Mouse (Mus musculus) myocyte (in vitro differentiated cells): ENCODE results near the gene Mbnl2. TPM values are rescaled to one million over a fixed set of nuclear protein-coding genes. Genes with fewer than 3 reads are reported as not detected.

Source experiments
- H3K27me3 ChIP-seq: one replicate; pipeline ENCODE4 v1.6.1; 2011; ENCODE audit not compliant: control insufficient read depth, insufficient read depth, insufficient read length
- H3K36me3 ChIP-seq: one replicate; pipeline ENCODE4 v1.6.1; 2011; ENCODE audit not compliant: control insufficient read depth, insufficient read depth
- H3K4me2 ChIP-seq: one replicate; pipeline ENCODE4 v1.6.1; 2011; ENCODE audit warnings: low read depth, control low read depth
- H3K4me3 ChIP-seq: one replicate; pipeline ENCODE4 v1.5.1; 2011; ENCODE audit warnings: mild to moderate bottlenecking, control low read depth, moderate library complexity
- H3K79me2 ChIP-seq: one replicate; pipeline ENCODE4 v1.6.1; 2011; ENCODE audit not compliant: control insufficient read depth, insufficient read depth
- H3ac ChIP-seq: one replicate; pipeline ENCODE4 v1.6.1; 2011; ENCODE audit not compliant: control insufficient read depth, insufficient read length
- CEBPB ChIP-seq: IDR thresholded peaks from 2 replicates; pipeline ENCODE4 v1.6.1; 2011; ENCODE audit warnings: mild to moderate bottlenecking, moderate library complexity; ENCODE audit not compliant: poor library complexity, insufficient read depth, severe bottlenecking
- E2F4 ChIP-seq: IDR thresholded peaks from one replicate; pipeline ENCODE4 v1.6.1; 2011; ENCODE audit warnings: mild to moderate bottlenecking, control low read depth, moderate library complexity; ENCODE audit not compliant: insufficient read depth
- MAX ChIP-seq: IDR thresholded peaks from one replicate; pipeline ENCODE4 v1.6.1; 2011; ENCODE audit warnings: low read depth, mild to moderate bottlenecking, control low read depth
- MYOD1 ChIP-seq, 3 experiments: IDR thresholded peaks; one replicate each; pipeline ENCODE4 v1.6.1; 2011; ENCODE audit warnings: control low read depth in 2 of 3, low read depth in 2 of 3, mild to moderate bottlenecking in 2 of 3, moderate library complexity in 1 of 3; ENCODE audit not compliant: insufficient read length in 2 of 3, control insufficient read depth in 1 of 3
- MYOG ChIP-seq, 3 experiments: IDR thresholded peaks; one replicate each; pipeline ENCODE4 v1.6.1; 2011; ENCODE audit warnings: control low read depth in 2 of 3, low read depth in 2 of 3, mild to moderate bottlenecking in 2 of 3; ENCODE audit not compliant: insufficient read length in 2 of 3, control insufficient read depth in 1 of 3, insufficient read depth in 1 of 3
- POLR2A ChIP-seq: IDR thresholded peaks from one replicate; pipeline ENCODE4 v1.6.1; 2011; ENCODE audit warnings: low read depth, mild to moderate bottlenecking, control low read depth, moderate library complexity; ENCODE audit not compliant: insufficient read length
- POLR2AphosphoS2 ChIP-seq: IDR thresholded peaks from one replicate; pipeline ENCODE4 v1.6.1; 2011; ENCODE audit warnings: low read depth, control low read depth; ENCODE audit not compliant: insufficient read length
- REST ChIP-seq: IDR thresholded peaks from one replicate; pipeline ENCODE4 v1.6.1; 2011; ENCODE audit warnings: mild to moderate bottlenecking, control low read depth, moderate library complexity; ENCODE audit not compliant: insufficient read depth, insufficient read length
- SRF ChIP-seq: IDR thresholded peaks from one replicate; pipeline ENCODE4 v1.6.1; 2011; ENCODE audit warnings: low read depth; ENCODE audit not compliant: control insufficient read depth, insufficient read length
- TCF12 ChIP-seq: IDR thresholded peaks from one replicate; pipeline ENCODE4 v1.6.1; 2011; ENCODE audit warnings: mild to moderate bottlenecking, control low read depth; ENCODE audit not compliant: poor library complexity, insufficient read depth, severe bottlenecking
- TCF3 ChIP-seq: IDR thresholded peaks from one replicate; pipeline ENCODE4 v1.6.1; 2011; ENCODE audit warnings: low read depth, control low read depth; ENCODE audit not compliant: insufficient read length
- USF1 ChIP-seq: IDR thresholded peaks from one replicate; pipeline ENCODE4 v1.6.1; 2011; ENCODE audit warnings: low read depth, mild to moderate bottlenecking, control low read depth, moderate library complexity
- polyA plus RNA-seq: library from polyadenylated mRNA; unstranded; fragments of >200 nt; fragmentation: generic; extraction: Trizol; gene quantifications from one replicate; pipeline ENCODE4 v1.2.1, GENCODE M21; 2012; ENCODE audit warnings: missing spikeins

Gene Mbnl2
- polyA plus RNA-seq, 1 experiment = 38.5 TPM

- peaks cover 8% of the 10 kb centered on the region for H3K36me3 ChIP-seq
- peak overlapping the region; percentile 63 for H3K4me2 ChIP-seq
- H3K79me2 ChIP-seq = peaks cover 81% of the 10 kb centered on the region
- no peak overlapping the region for H3ac ChIP-seq
- H3K27me3 ChIP-seq = no peaks in the 10 kb centered on the region
- no peak for TF ChIP-seq REST
- TF ChIP-seq MAX = no peak
- TF ChIP-seq MYOG (IDR thresholded peaks at IDR 0.05; ENCODE audit: control insufficient read depth in 1 of 3, insufficient read depth in 1 of 3, insufficient read length in 2 of 3, low read depth in 2 of 3) = no peak
- no peak for TF ChIP-seq POLR2A
- TF ChIP-seq SRF = no peak
- TF ChIP-seq POLR2AphosphoS2 = no peak
- TF ChIP-seq E2F4 = no peak
- TF ChIP-seq USF1 = no peak
- TF ChIP-seq MYOD1 (IDR thresholded peaks at IDR 0.05; ENCODE audit: control insufficient read depth in 1 of 3, insufficient read length in 2 of 3, low read depth in 2 of 3) = no peak
- TF ChIP-seq CEBPB = no peak
- TF ChIP-seq TCF12 = no peak
- no peak for TF ChIP-seq TCF3
- H3K4me3 ChIP-seq = no peak overlapping the region
Observed at GRCm38 (mm10) chr14:120292617-120293195, 17.2 kb downstream of the Mbnl2 start.

DNA sequence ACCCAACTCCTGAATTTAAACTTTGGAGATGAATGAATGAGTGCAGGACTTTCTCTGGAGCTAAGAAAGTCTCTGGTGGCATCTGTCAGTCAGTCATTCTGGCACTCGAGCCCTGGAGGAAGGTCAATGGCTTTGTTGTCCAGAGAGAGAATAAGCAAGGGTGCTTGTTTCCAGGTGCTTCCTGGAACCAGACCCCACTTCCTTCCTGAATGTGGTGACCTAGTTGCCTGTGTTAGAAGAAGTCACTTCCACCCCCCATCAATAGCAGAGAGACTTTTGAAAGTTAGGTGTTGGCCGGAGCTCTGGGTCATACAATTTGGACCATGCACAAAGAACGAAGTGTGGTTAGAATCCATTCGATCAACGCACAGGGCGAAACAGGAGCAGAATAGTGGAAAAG lies 19.0 kb downstream of the Mbnl2 start:
- no peak overlapping the region for H3ac ChIP-seq
- H3K27me3 ChIP-seq = no peaks in the 10 kb centered on the region
- H3K79me2 ChIP-seq = peaks cover 87% of the 10 kb centered on the region
- H3K36me3 ChIP-seq = no peaks in the 10 kb centered on the region
- TF ChIP-seq SRF (no peak), POLR2AphosphoS2 (no peak), USF1 (no peak), MYOG (IDR thresholded peaks at IDR 0.05; ENCODE audit: control insufficient read depth in 1 of 3, insufficient read depth in 1 of 3, insufficient read length in 2 of 3, low read depth in 2 of 3) (no peak), TCF12 (no peak), MYOD1 (IDR thresholded peaks at IDR 0.05; ENCODE audit: control insufficient read depth in 1 of 3, insufficient read length in 2 of 3, low read depth in 2 of 3) (no peak), REST (no peak), CEBPB (no peak), TCF3 (no peak), MAX (no peak), E2F4 (no peak), POLR2A (no peak)
- no peak overlapping the region for H3K4me3 ChIP-seq
- H3K4me2 ChIP-seq = no peak overlapping the region

GRCm38 (mm10) chr14:120295355-120296220 lies 20.1 kb downstream of the Mbnl2 start:
- H3ac ChIP-seq = no peak overlapping the region

DNA sequence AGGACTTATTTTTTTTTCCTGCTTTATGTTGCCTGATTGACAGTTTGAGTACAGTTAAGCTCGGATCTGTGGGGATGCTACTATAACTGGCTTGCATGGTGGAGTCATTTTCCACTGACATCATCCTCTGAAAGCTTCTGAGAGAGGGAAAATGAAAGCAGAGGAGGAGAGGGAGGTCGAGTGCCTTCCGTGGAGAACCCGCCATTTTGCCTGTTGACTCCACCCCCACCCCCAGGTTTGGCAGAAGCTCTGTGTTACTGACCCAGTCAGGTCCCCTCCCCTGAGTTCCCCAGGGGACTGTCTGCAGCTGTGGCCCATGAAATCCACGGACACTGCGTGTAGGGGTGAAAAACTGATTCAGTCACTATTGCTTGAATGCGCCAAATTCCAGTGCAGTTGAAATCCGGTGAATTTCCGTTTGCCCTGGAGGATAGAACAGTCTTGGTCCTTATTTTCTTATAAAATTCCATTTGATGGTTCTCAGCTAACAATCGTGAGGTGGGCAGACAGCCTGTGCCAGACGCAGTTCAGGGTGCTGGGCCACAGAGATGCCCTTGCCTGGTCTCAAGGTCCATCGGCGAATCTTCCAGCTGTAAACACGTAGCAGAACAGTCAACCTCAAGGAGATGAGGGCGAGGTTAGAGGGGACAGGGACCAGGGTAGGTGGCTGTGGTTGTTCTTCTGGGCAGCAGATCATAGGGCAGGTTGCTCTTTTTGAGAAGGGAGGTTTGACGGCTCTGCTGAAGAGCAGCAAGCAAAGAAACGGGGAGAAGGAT lies 20.9 kb downstream of the Mbnl2 start:
- Histone ChIP-seq H3K36me3 (no peaks in the 10 kb centered on the region), H3K4me2 (peak overlapping the region; percentile 89), H3K27me3 (no peaks in the 10 kb centered on the region), H3K4me3 (peak overlapping the region; percentile 22), H3K79me2 (peaks cover 87% of the 10 kb centered on the region), H3ac (no peak overlapping the region)
- TF ChIP-seq E2F4 (no peak), MYOD1 (IDR thresholded peaks at IDR 0.05; ENCODE audit: control insufficient read depth in 1 of 3, insufficient read length in 2 of 3, low read depth in 2 of 3) (peak in 2 of 3 experiments; percentile 7 to 9)

More at GRCm38 (mm10) chr14:120295355-120296220, 20.1 kb downstream of the Mbnl2 start:
- no peaks in the 10 kb centered on the region for H3K36me3 ChIP-seq
- TF ChIP-seq TCF12 (no peak), MYOG (IDR thresholded peaks at IDR 0.05; ENCODE audit: control insufficient read depth in 1 of 3, insufficient read depth in 1 of 3, insufficient read length in 2 of 3, low read depth in 2 of 3) (no peak), POLR2AphosphoS2 (no peak), USF1 (no peak), SRF (no peak), REST (no peak), CEBPB (no peak), MYOD1 (IDR thresholded peaks at IDR 0.05; ENCODE audit: control insufficient read depth in 1 of 3, insufficient read length in 2 of 3, low read depth in 2 of 3) (no peak), MAX (no peak), E2F4 (no peak), TCF3 (no peak), POLR2A (no peak)
- no peaks in the 10 kb centered on the region for H3K27me3 ChIP-seq
- H3K79me2 ChIP-seq = peaks cover 87% of the 10 kb centered on the region
- peak overlapping the region; percentile 89 for H3K4me2 ChIP-seq
- H3K4me3 ChIP-seq = peak overlapping the region; percentile 22
